In the genomic region with DNA sequence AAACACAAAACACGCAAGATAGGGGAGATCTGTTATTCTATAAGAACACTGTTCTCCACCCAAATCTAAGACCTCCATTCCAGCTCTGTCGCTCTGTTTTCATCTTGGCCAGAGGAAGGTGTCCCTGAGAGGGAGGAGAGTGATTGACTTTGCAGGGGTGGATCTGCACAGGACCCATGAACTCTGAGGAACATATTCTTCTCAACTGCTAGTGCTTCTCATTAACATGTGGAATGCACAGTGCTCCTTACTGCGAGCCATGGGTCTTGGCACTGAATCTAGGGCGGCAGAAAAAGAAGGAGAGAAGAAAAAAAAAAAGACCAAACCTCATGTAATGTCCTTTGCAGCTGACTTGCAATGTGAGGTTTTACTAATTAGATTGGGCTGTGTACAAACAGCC, we compare ENCODE assay signal across 18 mouse cellular contexts. TPM values are rescaled to one million over a fixed set of nuclear protein-coding genes. Genes with fewer than 3 reads are reported as not detected.
DNase-seq lines count a peak whose midpoint lies in the region; ATAC-seq and TF ChIP-seq lines count a peak whose summit lies in the region.
"Had no signal": no experiment of that assay in that cellular context is flagged by ENCODE, and none has a peak within 500 bp of the region (broad histone marks: within the 10 kb centered on the region; RNA-seq: fewer than 3 reads in every experiment).

No protein-coding gene starts in this region.

- intact Hi-C loops in heart, postnatal 25 days (cut with DNase I) = no loop called here
- intact Hi-C loops in gastrocnemius, postnatal 36 days (cut with DNase I) = no loop called here

- no peak overlapping the region for H3K4me2 ChIP-seq in heart, embryonic 12.5 days
- no peak overlapping the region for H3K4me2 ChIP-seq in kidney, embryonic 15.5 days
- H3K4me2 ChIP-seq in kidney, embryonic 14.5 days (replicated peaks; ENCODE audit: low read depth, low read length) = no peak overlapping the region
- no peak overlapping the region for H3K4me2 ChIP-seq in limb, embryonic 15.5 days
- H3K4me2 ChIP-seq: liver, embryonic 11.5 days; midbrain, embryonic 11.5 days had no signal

- H3K4me1 ChIP-seq in heart, embryonic 12.5 days (replicated peaks) = 0 out of 2 replicates have a peak, but pooled peaks cover 5% of the 10 kb centered on the region
- H3K4me1 ChIP-seq in kidney, embryonic 15.5 days = peaks cover 11% of the 10 kb centered on the region
- no peaks in the 10 kb centered on the region for H3K4me1 ChIP-seq in kidney, embryonic 14.5 days (ENCODE audit: control insufficient read depth, insufficient read depth, low read length)
- H3K4me1 ChIP-seq in lung, adult 2 months (ENCODE audit: control insufficient read depth, insufficient read depth, low read length) = no peaks in the 10 kb centered on the region; the same call in 1 of the 2 replicates
- peaks cover 8% of the 10 kb centered on the region for H3K4me1 ChIP-seq in limb, embryonic 15.5 days

- ATAC-seq in heart, embryonic 12.5 days (ENCODE audit: insufficient number of reproducible peaks, low FRiP score) = no peak
- ATAC-seq in kidney, embryonic 15.5 days (replicated peaks; ENCODE audit: low FRiP score) = no peak
- ATAC-seq in kidney, embryonic 14.5 days (ENCODE audit: low FRiP score, low TSS enrichment) = no peak
- ATAC-seq in limb, embryonic 15.5 days (ENCODE audit: insufficient number of reproducible peaks, low FRiP score, low TSS enrichment, low read depth) = no peak
- ATAC-seq: forebrain, embryonic 16.5 days had no signal

- H3K27ac ChIP-seq in heart, embryonic 12.5 days (ENCODE audit: poor library complexity, severe bottlenecking) = peak overlapping the region; percentile 36; the same call in 1 of the 2 replicates
- H3K27ac ChIP-seq in kidney, embryonic 15.5 days = 0 out of 2 replicates have a peak overlapping the region, but pooled peaks have one; percentile 22
- H3K27ac ChIP-seq in kidney, embryonic 14.5 days (ENCODE audit: low read depth, low read length) = no peak overlapping the region
- H3K27ac ChIP-seq in limb, embryonic 15.5 days = peak overlapping the region; percentile 30
- H3K27ac ChIP-seq: heart, adult 2 months; macrophage had no signal

- TF ChIP-seq CTCF in lung, adult 2 months (IDR thresholded peaks at IDR 0.05; ENCODE audit: insufficient read depth, low read length) = no peak

- H3K9ac ChIP-seq in heart, embryonic 12.5 days = no peak overlapping the region
- H3K9ac ChIP-seq in kidney, embryonic 15.5 days = no peak overlapping the region
- H3K9ac ChIP-seq in kidney, embryonic 14.5 days (ENCODE audit: low read depth, low read length) = no peak overlapping the region
- H3K9ac ChIP-seq in limb, embryonic 15.5 days = no peak overlapping the region

- peaks cover 12% of the 10 kb centered on the region; the same call in 1 of the 2 replicates for H3K9me3 ChIP-seq in heart, embryonic 12.5 days (replicated peaks)
- no peaks in the 10 kb centered on the region for H3K9me3 ChIP-seq in kidney, embryonic 15.5 days (replicated peaks)
- H3K9me3 ChIP-seq in kidney, embryonic 14.5 days (ENCODE audit: control insufficient read depth, low read length) = peaks cover 12% of the 10 kb centered on the region
- no peaks in the 10 kb centered on the region for H3K9me3 ChIP-seq in limb, embryonic 15.5 days

- H3K4me3 ChIP-seq in heart, embryonic 12.5 days = no peak overlapping the region
- H3K4me3 ChIP-seq in kidney, embryonic 15.5 days (replicated peaks) = no peak overlapping the region
- H3K4me3 ChIP-seq in kidney, embryonic 14.5 days (ENCODE audit: low read length) = no peak overlapping the region
- no peak overlapping the region for H3K4me3 ChIP-seq in lung, adult 2 months (replicated peaks; ENCODE audit: extremely low read depth, low read depth, low read length)
- no peak overlapping the region for H3K4me3 ChIP-seq in limb, embryonic 15.5 days
- H3K4me3 ChIP-seq: heart, adult 2 months had no signal

- no peaks in the 10 kb centered on the region for H3K36me3 ChIP-seq in heart, embryonic 12.5 days
- H3K36me3 ChIP-seq in kidney, embryonic 15.5 days = no peaks in the 10 kb centered on the region
- H3K36me3 ChIP-seq in kidney, embryonic 14.5 days (ENCODE audit: control insufficient read depth, insufficient read depth, low read length) = no peaks in the 10 kb centered on the region
- no peaks in the 10 kb centered on the region for H3K36me3 ChIP-seq in limb, embryonic 15.5 days

- no peaks in the 10 kb centered on the region for H3K27me3 ChIP-seq in heart, embryonic 12.5 days (replicated peaks)
- H3K27me3 ChIP-seq in kidney, embryonic 15.5 days = no peaks in the 10 kb centered on the region
- H3K27me3 ChIP-seq in kidney, embryonic 14.5 days (ENCODE audit: control insufficient read depth, insufficient read depth, low read length) = no peaks in the 10 kb centered on the region
- no peaks in the 10 kb centered on the region for H3K27me3 ChIP-seq in limb, embryonic 15.5 days

- WGBS in heart, embryonic 12.5 days = 69% methylated on average over 4 of the region's 4 CpGs
- WGBS in kidney, embryonic 15.5 days = 64% methylated on average over 4 of the region's 4 CpGs
- WGBS in kidney, embryonic 14.5 days = 70% methylated on average over 4 of the region's 4 CpGs
- 66% methylated on average over 4 of the region's 4 CpGs for WGBS in lung, adult 2 months
- 60% methylated on average over 4 of the region's 4 CpGs for WGBS in limb, embryonic 15.5 days

- no peak for DNase-seq in heart, postnatal 25 days (ENCODE audit: low spot score)
- peak; percentile 8 for DNase-seq in lung, postnatal 10 days
- no peak for DNase-seq in lung, adult 2 months
- DNase-seq in gastrocnemius, postnatal 36 days = no peak
- DNase-seq: adrenal gland, postnatal 36 days; layer of hippocampus, postnatal 36 days; right cerebral cortex, postnatal 4 days; thymus, adult 18-20 months had no signal

- TF ChIP-seq POLR2A in lung, adult 2 months (IDR thresholded peaks at IDR 0.05; ENCODE audit: borderline replicate concordance, extremely low read depth, low read depth, low read length) = no peak

RNA-seq across cellular contexts. Expression of a gene that starts 9.4 kb away (rescaled TPM):
- 2.3 and 3.0 TPM in 2 replicates for polyA plus RNA-seq in heart, embryonic 12.5 days (2016; fragmentation: Nextera tagmentation; extraction: Ambion mirVana)
- 1 to 10 TPM; 5.6 to 6.3 TPM for total RNA-seq in heart, postnatal 25 days (2021)
- 3.9 and 4.7 TPM in 2 replicates for polyA plus RNA-seq in kidney, embryonic 15.5 days (2015; fragmentation: Nextera tagmentation; extraction: Ambion mirVana)
- 2.4 and 4.2 TPM in 2 replicates for polyA plus RNA-seq in kidney, embryonic 14.5 days (2014; fragmentation: Nextera tagmentation; extraction: Ambion mirVana)
- polyA plus RNA-seq in lung, adult 2 months (2012; rRNA removed) = 13.7 and 20.0 TPM in 2 replicates
- 4.5 and 5.3 TPM in 2 replicates for polyA plus RNA-seq in limb, embryonic 15.5 days (2015; fragmentation: Nextera tagmentation; extraction: Ambion mirVana)
- total RNA-seq in gastrocnemius, postnatal 36 days (2021) = 1 to 10 TPM; 6.5 to 6.8 TPM
- total RNA-seq: neutrophil, adult 5-6 weeks had no signal
- polyA plus RNA-seq: macrophage had no signal
